Mouse (Mus musculus): ENCODE measurements around the gene Alkbh2.
A peak's percentile ranks its signal among the peaks of the same experiment; 100 is the strongest.

Alkbh2 gene

GRCm38 (mm10) chr5:114127374-114128349, at the start of gene Alkbh2:
Alkbh2 (minus strand) TSS chr5:114128218.
- DNase-seq (ENCODE audit: low spot score in 2 of 2), result peak in 1 of 2 experiments; percentile 68

GRCm38 (mm10) chr5:114176548-114177400, 48.8 kb upstream of the Alkbh2 start:
- no peak for DNase-seq (ENCODE audit: low spot score in 2 of 2)

GRCm38 (mm10) chr5:114175596-114176171, 47.7 kb upstream of the Alkbh2 start:
- DNase-seq (ENCODE audit: low spot score in 2 of 2), result peak; percentile 35 to 69

GRCm38 (mm10) chr5:114174639-114175038, 46.6 kb upstream of the Alkbh2 start:
- no peak for DNase-seq (ENCODE audit: low spot score in 2 of 2)

- no peak for DNase-seq (ENCODE audit: low spot score in 2 of 2)
Measured at GRCm38 (mm10) chr5:114173877-114174581, 46.0 kb upstream of the Alkbh2 start.

GRCm38 (mm10) chr5:114173458-114173857, 45.4 kb upstream of the Alkbh2 start:
- DNase-seq (ENCODE audit: low spot score in 2 of 2), result no peak

- no peak for DNase-seq (ENCODE audit: low spot score in 2 of 2)
Measured at GRCm38 (mm10) chr5:114172936-114173335, 44.9 kb upstream of the Alkbh2 start.

- no peak for DNase-seq (ENCODE audit: low spot score in 2 of 2)
Measured at GRCm38 (mm10) chr5:114170345-114170744, 42.3 kb upstream of the Alkbh2 start.

- DNase-seq (ENCODE audit: low spot score in 2 of 2), result peak in 1 of 2 experiments; percentile 51
Measured at GRCm38 (mm10) chr5:114163117-114163696, 35.2 kb upstream of the Alkbh2 start.

GRCm38 (mm10) chr5:114162106-114162815, 34.2 kb upstream of the Alkbh2 start:
- no peak for DNase-seq (ENCODE audit: low spot score in 2 of 2)

- no peak for DNase-seq (ENCODE audit: low spot score in 2 of 2)
Measured at GRCm38 (mm10) chr5:114161424-114161823, 33.4 kb upstream of the Alkbh2 start.

- no peak for DNase-seq (ENCODE audit: low spot score in 2 of 2)
Measured at GRCm38 (mm10) chr5:114157236-114157635, 29.2 kb upstream of the Alkbh2 start.

- no peak for DNase-seq (ENCODE audit: low spot score in 2 of 2)
Measured at GRCm38 (mm10) chr5:114155168-114155933, 27.3 kb upstream of the Alkbh2 start.

- DNase-seq (ENCODE audit: low spot score in 2 of 2), result no peak
Measured at GRCm38 (mm10) chr5:114154765-114155164, 26.7 kb upstream of the Alkbh2 start.

GRCm38 (mm10) chr5:114153490-114153889, 25.5 kb upstream of the Alkbh2 start:
- no peak for DNase-seq (ENCODE audit: low spot score in 2 of 2)

GRCm38 (mm10) chr5:114152359-114153092, 24.5 kb upstream of the Alkbh2 start:
- DNase-seq (ENCODE audit: low spot score in 2 of 2), result no peak

- no peak for DNase-seq (ENCODE audit: low spot score in 2 of 2)
Measured at GRCm38 (mm10) chr5:114147043-114147972, 19.3 kb upstream of the Alkbh2 start.
